Mouse (Mus musculus) spleen, adult 18-20 months (tissue): ENCODE data around the gene Pde4c.
A peak's percentile ranks its signal among the peaks of the same experiment; 100 is the strongest.

Experiments used
- DNase-seq, 2 experiments: peaks; one replicate each; pipeline ENCODE4 v3.0.0; 2022; ENCODE audit warnings: mixed read lengths in 2 of 2

Gene Pde4c

DNA sequence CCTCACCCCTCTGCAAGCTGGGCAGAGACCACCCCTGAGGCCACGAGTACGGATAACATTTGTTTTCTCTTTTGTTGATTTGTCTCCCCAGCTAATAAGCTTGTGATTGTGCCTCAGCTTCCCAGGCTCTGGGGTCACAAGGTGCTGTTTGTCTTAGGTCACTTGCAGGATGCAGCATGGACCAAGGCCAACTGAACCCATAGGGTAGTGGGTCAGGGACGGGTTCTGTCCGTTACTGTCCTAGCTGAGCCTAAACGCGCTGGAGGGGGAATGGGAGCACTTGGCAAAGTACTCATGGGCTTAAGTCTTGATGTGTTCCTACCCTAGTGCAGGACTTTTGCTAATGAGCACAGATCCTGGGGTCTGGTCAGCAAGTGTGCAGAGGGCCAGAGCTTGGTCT, 44.0 kb downstream of the Pde4c start:
- no peak for DNase-seq

- peak; percentile 75 to 83 for DNase-seq
These were observed 44.8 kb downstream of the Pde4c start for GRCm38 (mm10) chr8:70768231-70768776.

DNA sequence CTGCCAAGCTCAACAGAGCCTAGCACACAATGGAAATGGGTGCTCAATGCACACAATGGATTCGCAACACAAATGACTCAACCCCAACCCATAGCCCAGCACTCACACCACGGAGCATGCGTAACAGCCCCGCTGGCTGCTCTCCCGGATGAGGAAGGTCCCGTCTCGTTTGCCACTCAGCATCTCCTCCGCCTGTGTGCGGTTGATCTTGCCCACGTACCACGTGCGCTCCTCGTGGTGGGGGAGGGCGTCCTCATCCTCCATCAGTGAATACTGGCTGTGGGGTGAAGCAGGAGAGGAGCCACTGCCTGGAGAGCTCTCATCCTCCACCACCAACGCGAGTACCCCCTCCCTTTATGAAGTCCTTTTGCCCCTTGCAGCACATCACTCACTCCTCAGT, 45.4 kb downstream of the Pde4c start:
- DNase-seq, result peak; percentile 38 to 47

DNA sequence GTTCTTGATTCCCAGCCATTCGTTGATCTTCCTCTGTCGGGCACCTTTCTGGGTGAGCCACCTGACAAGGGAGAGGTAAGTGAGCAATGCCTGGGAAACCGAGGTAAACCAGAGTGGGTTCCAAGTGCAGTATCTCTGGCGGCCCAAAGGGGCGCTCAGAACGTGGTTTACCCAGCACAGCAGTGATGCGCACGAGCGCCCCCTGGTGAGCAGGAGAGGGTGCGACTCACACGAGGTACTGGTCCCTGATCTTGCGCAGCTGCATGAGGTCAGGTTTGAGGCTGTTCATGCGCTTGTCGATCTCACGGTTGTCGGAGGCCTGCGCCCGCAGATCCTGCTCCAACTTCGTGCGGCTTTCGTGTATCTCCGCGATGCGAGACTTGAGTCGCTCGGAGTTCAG, 45.8 kb downstream of the Pde4c start:
- DNase-seq, result peak; percentile 89 to 98

DNA sequence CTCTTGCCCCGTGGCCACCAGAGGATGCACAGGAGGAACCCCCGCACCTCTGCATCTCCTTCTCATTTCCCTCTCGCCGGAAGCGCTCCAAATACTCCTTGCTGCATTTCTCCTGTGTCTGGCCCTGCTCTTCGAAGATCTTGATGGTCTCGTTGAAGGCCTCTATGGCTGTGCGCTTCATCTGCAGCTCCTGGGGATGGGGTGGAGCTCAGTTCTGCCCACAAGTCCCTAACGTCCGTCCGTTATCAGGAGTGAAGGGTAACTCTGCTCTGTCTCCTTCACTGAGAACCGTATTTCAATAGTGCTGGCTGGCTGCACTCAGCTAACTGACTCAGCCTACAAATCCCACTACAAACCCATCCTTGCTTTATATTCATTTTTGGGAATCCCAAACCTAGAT, 46.3 kb downstream of the Pde4c start:
- DNase-seq, result no peak

DNA sequence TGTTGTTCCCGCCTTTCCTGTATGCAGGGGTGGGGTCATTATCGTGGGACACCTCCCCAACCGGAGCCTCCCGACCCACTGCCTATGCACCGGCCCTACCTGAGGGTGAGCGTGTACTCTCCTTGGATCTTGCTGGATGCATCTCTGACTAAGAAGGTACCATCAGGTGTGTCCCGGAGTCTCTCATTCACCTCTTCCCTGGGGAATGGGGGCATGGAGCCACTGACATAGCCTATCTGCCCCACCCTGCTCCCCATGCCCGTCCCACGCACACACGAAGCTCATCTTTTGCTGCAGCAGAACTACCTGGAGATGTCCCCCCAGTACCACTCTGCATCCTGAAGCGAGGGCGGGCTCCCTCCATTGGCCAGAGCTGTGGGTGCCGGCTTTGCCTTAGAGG, 47.2 kb downstream of the Pde4c start:
- DNase-seq, result no peak

DNA sequence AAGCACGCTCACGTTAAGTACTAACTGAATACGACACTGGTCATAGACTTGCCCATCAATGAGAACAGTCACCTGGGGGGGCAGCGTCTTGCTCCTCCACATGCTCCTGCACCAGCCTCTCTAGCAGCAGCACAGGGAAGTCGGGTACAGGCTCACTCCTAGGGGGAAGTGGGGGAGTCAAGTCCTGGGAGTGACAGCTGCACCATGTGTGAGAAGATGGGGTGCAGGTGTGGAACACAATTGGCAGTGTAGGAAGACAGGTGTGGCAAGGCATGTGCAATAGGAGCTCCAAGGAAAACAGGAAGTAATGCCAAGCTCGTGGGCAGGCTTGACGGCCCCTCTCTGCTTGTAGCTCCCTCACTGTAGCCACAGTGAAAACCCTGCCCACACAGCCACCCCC, 47.7 kb downstream of the Pde4c start:
- no peak for DNase-seq

DNA sequence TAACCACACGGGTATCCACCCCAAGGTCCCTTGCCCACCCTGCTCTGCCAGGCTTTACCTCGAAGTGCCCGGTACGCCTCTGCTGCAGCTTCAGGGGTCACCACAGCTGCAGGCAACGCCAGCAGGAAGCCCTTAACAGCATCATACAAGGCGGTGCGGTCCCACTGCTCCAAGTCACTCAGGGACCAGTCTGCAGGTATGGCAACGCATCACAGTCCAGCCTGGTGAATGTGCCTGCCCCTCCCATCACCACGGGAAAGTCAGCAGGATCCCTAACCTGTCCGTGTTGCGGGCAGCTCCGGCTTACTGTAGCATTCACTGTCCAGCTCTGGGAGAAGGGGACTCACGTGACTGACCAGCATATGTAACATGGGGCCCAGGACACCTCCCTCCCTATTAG, 48.6 kb downstream of the Pde4c start:
- DNase-seq, result no peak

- DNase-seq, result no peak
These were observed 49.4 kb downstream of the Pde4c start for GRCm38 (mm10) chr8:70772890-70773289.

DNA sequence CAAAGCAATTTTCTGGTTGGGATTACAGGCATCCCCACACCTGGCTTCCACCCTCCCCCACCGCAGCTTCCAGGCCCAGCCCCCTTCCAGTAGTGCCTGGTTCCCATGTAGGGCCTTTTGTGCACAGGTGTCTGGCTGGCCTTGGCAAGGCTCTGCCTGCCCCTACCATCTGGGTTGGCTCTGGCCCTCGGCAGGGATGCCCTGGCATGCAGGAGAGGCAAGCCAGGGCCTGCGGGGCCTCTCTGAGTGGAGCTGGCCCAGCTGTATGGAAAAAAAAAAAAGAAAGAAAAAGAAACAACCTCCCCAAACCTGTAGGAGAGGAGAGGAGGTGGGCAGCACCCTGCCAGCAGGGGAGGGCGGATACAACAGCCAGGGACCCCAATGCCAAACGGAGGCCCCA, 49.9 kb downstream of the Pde4c start:
- DNase-seq, result no peak

DNA sequence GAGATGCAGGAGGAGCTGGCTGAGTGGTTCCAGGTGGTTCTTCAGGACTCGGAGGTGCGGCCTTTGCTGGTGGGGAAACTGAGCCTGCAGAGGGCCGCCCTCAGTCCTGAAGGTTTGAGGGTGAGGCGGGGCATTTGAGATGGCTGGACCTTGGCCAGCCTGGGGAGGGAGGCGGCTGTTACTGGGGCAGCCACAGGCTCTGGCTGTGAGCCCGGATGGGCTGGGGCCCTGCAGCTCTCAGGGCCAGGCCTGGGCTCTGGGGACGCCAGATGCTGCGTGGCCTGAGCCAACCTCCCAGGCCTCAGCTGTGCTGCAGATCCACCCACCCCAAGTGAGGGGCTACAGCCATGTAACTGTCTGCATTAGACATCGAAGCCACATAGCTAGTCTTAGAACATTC, 50.3 kb downstream of the Pde4c start:
- DNase-seq, result no peak

DNA sequence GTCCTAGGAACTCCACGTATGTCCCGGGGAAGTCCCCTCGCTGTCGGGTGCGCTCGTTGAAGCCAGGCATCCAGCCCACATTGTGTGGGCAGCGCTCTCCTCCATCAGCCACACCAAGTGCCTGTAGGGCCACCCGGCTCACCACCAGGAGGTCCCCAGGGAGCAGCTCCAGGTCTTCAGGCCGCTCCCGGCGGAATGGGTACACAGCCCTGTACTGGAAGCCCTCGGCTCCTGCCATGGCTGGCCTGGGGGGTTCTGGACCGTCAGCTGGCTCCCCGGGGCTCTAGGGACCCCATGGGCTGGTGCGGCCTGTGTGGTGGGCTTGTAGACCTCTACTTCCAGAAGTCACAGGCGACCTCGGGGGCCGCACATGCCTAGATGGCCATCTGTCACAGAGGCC, 51.2 kb downstream of the Pde4c start:
- DNase-seq, result no peak

DNA sequence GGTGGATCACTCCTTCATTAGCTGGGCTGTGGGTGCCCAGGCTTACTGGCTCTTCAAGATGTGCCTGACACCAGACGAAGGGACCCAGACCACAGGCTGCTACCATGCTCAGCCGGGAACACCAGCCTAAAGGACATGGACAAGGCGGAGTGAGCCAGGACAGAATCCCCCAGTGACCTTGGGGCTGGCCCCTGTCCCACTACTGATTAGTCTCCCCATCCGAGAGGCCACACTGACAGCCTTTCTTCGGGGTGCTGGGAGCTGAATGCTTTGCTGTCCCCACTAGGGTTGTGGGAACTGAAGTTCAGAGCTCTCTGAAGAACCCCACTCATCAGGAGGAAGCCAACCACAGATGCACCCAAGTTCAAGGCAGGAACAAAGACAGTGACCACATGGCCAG, 51.7 kb downstream of the Pde4c start:
- no peak for DNase-seq

DNA sequence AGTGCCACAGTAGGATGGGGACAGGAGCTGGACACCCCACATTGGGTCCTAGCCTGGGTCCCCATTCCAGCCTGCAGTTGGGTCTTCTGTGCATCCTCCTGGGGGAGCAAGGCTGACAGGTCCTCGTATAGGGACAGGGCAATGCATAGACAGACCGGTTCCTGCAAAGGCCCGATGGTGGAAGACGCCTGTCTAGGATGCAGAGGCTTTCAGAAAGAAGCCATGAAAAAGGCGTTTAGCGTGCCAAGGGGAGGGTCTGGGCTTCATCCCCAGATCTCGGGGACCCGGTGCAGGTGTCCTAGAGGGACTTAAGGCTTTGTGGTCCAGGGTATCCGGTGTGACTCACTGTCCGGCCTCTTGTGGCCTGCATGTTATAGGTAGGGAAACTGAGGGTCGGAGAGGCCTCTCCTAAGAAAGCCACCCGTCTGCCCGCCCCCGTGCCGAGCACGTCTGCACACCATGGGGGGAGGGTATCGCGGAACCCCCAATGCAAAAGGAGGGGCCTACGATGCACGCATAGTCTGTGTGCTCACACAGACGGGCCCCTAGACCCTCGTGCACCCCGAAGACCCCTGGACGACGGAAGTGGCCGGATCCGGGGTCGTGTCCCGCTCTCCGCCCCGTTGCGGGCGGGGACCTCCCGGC, 52.5 kb downstream of the Pde4c start:
- no peak for DNase-seq

DNA sequence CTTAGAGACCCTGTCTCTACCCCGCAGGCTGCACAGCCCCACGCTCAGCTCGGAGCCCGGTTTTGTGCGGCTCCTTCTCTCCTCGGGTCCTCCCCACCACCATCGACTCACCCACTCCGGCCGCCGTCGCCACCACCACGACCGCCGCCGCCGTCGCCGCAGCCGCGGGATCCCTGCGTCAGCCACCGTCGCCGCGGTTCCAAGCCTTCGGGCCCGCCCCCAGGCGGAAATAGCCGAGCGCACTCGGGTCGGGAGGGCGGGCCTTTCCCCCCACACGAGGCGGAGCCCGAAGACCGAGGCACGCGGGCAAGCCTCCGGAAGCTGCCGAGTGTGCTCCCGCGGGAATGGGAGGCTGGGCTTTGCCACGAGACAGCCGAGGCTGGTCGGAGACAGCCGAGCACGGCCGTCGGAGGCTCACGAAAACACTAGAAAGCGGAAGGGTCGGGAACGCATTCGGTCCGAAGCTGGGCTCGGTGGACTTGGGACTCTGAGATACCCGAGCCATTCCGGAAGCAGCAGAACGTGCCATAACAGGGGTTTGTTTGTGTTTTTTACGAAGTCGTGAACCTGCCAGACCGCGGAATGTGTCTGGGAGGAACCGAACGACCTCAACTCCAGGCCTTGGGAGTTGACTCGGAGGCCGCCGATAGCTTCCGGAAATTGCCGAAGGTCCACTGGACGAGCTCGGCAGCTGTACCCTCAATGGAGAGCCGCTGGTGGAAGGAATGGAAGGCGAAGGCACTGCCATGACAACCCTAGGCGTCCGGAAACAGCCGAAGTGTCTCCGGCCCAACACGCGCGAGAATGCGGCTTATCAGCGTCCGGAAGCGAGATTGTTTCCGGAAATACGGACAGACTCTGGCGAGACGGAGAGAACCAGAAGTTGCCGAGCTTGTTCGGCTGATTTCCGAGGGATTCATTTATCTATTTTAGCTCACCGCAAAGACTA, 53.2 kb downstream of the Pde4c start, which contains the start of gene Pik3r2:
TSS of gene Pik3r2 (minus strand) at position 218 of the 949 bp plus-strand sequence.
- DNase-seq, result peak; percentile 94 to 98

DNA sequence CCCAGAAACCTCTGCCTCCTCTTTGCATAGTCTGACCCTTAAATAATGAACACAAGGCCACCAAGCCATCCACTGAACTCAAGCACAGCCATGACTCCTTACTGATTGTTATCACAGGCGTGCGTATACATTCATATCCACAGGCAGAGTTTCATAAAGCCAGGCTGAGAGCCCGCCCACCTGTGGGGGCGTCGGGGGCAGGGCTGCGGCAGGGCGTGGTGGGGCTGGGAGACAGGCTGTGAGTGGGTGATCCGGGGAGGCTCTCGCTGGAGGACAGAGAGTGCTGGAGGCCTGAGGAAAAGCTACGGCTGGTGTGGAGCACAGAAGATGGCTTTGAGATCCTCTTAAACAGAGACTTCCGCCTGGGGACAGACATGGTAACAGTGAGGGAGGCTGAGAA, 56.6 kb downstream of the Pde4c start:
- DNase-seq, result no peak

GRCm38 (mm10) chr8:70786291-70787050, 63.0 kb downstream of the Pde4c start:
- no peak for DNase-seq

DNA sequence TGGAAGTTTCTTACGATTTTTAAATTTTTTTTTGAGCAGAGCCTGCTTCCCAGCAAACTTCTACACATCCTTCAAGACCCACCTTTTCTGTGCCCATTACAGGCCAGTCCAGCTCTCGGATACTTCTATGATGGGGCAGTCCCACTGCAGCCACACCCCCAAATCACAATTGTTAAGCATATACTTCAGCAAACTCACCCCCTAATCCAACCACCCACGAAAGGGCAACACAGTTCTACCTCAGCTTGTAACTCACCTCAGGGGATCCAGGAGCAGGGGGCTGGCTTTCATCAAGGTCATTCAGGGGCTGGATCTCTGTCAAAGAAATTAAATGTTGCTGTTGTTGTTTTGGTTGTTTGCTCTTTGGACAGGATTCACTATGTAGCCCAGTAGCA, 63.5 kb downstream of the Pde4c start:
- DNase-seq, result no peak

- no peak for DNase-seq
These were observed 64.6 kb downstream of the Pde4c start for GRCm38 (mm10) chr8:70787941-70788667.

GRCm38 (mm10) chr8:70789046-70789445, 65.5 kb downstream of the Pde4c start:
- no peak for DNase-seq

DNA sequence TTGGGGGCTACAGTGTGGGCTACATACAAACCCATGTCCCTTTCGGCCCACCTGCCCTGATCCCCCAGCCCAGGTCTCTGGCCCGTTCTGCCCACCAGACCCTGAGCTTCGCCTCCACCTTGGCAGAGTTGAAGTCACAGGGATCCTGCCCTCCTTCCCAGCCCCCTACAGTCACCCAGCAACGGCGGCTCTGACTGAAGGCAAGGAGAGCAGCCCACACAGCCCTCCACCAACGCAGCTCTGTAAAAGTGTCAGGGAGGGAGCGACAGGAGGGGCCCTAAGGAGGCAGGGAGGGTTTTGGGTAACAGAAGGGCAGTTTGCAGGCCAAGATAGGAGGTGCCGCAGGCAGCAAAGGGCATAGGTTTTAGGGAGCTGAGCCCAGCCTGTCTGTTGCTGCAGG, 67.3 kb downstream of the Pde4c start:
- no peak for DNase-seq

- peak; percentile 68 to 70 for DNase-seq
These were observed 67.8 kb downstream of the Pde4c start for GRCm38 (mm10) chr8:70791294-70791701.
